Mouse (Mus musculus): Measurements from ENCODE around the gene Coq2.

The Coq2 gene

DNA sequence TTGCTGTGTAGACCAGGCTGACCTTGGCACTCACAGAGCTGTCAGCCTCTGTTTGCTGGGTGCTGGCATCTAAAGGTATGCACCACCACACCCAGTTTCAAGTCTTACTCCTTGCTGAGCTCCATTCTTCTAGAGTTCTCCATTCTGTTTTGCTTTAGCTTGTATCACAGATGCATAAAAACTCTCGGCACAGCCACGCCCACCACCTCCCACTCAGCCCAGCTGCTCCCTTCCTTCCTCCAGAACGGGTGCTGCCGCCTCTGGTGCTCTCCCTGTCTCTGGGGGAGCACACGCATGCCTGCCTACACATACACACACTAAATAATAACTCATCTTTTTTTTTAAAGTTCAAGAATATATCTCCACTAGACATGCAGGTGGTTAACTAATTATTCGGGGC, 16.5 kb downstream of the Coq2 start:
- DNase-seq = no peak

DNA sequence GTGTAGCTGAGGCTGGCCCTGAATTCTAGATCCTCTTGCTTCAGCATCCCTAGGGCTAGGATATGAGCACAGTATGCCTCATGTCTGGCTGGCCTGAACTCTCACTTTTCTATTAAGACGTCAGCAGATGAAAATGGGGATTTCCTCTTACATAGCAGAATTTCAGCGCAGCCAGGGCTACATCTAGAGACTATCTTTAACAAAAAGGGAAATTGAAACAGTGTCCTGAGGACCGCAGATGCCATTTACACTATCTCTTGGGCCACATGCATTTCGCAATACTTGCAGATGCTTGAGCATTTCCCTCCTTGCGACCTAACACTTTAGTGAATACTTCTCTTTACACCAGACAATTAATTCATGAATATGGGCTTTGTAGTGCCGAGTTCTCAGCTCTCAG, 18.6 kb downstream of the Coq2 start:
- DNase-seq = no peak

GRCm38 (mm10) chr5:100652327-100652726, 22.6 kb downstream of the Coq2 start:
- DNase-seq = no peak

- no peak for DNase-seq
Measured at GRCm38 (mm10) chr5:100651486-100651885, 23.5 kb downstream of the Coq2 start.

DNA sequence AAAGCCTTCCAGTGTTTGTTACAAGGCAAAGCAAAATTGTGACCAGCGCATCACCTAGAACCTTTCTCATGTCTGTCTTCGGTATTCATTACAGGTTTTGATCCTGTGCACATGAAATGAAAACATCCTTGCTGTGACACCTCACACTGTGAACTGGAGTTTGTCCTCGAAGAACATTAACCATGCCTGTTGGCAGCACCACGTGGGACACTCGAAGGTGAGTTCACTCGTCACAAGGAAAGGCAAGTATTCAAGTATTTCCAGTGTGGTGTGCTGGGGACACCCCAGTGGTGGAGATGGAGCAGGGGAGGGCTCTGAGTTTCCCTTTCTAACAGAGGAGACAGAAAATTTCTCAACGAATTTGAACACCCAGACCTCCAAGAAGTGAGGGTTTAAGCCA, 24.0 kb downstream of the Coq2 start:
- DNase-seq = no peak

- DNase-seq = peak; percentile 55
Measured at GRCm38 (mm10) chr5:100648546-100648945, 26.4 kb downstream of the Coq2 start.

DNA sequence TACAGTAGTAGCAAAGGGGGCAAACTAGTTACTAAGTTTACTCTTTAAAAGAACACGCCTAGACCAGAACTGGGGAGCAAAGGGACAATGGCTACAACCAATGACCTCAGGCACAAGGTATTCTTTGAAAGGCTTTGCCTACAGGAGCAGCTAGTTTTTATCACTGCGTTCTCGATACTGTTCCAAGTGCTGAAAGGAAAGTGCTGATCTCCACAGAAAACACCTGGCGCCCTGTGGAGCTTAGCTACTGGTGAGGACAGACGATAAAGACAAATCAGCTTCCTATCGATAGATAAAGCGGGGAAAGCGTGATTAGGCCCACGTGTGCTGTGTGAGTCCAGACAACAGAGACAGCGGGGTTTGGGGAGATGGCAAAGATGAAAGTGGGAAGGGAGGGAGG, 26.9 kb downstream of the Coq2 start:
- DNase-seq = peak; percentile 33

DNA sequence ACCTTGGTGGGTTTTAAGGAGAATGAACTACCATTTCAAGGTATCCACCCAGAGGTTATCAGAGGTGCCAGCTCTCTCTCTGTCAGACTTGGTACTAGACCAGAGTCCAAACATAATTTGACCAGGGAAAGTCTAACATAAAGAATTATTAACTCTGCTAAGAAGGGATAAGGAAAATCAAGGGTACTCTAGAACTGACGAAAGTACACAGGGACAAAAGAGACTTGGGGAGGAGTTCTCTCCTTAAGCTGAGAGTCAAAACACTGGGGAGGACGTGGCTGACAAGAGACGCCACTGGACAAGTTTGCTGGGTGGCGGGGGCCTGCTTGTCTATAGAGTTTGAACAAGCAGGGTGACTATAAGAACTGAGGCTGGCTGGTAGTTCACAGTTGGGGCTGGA, 28.4 kb downstream of the Coq2 start:
- DNase-seq = no peak

GRCm38 (mm10) chr5:100643991-100644535, 30.9 kb downstream of the Coq2 start:
- DNase-seq = peak; percentile 77

DNA sequence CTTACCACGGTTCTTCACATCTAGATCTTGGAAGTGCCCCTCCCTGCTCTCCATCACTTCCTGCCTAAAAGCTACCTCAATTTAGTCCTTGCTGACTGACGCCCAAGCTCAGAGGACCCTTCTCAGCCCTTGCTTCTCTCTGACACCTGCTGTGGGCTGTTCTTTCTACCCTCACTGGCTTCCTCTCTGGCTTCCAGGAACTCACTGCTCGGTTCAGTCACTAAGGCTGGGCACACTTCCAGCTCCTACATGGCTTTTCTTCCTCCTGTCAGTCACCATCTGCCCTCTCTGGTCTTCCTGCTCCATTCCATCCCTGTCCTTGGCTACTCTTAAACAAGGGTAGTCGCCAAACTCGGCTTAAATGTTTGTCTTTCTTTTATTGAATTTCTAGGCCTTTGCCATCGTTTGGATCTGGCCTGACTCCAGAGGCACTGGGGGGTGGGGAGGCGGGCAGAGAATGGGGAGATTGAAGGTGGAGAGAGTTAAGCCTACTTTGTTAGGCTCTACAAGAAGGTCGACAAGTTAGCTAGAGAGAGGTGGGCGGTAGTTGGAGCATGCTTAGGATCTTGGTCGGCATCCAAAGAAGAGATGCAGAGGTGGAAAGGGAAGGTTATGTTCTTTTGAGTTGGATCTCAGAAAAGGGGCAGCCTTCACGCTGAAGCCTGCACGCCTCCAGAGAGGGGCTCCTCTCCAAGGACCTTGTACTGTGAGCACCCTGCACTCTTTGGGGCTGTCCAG, 31.5 kb downstream of the Coq2 start:
- DNase-seq = no peak

GRCm38 (mm10) chr5:100642316-100642715, 32.6 kb downstream of the Coq2 start:
- no peak for DNase-seq

DNA sequence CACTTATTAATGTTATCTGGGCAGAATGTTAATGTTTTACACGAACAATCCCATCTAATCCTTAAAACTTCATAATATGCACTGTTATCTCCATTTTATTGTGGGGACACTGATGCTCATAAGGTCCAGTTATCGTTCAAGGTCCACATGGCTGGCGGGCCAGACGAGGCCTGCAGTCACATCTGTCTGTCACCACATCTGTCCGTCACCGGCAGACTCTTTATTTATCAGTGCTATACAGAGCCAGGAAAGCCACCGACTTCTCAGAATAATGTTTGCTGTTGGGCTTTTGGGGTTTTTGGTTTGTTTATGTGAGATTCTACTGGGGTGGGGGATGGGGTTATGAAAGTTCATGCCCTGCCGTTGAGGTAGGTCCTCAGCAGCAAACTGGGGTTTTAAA, 36.5 kb downstream of the Coq2 start:
- DNase-seq = peak; percentile 85

DNA sequence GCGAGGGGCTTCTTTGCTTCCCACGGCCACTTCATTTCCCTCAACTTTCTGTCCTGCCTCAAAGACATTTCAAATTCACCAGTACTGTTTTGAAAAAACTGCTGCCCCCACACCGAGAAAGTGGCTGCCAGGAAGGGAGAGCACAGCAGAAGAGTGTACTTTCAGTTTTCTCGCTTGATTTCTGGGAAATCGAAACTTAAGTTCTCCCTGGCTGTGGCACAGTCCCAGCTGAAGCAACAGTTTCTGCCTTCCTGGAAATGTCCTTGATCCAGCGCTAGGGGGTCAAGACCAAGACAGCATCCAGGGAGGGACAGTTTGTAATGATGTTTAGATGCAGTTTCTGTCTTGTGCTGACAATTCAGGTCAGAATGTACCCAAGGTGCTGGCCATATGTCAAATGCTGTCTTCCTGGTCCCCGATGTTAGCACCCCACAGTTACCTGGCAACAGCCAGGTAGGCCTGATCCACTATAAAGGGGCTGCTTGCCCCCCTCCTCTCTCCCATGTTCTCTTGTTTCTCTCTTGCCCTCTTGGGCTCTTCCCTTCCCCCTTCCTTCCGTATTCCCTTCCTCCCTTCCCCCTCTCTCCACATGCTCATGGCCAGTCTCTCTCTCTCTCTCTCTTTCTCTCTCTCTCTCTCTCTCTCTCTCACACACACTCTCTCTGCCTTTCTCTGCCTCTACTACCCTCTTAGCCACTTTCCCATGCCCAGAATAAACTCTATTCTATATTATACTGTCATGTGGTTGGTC, 38.0 kb downstream of the Coq2 start:
- DNase-seq = no peak

GRCm38 (mm10) chr5:100635908-100636307, 39.0 kb downstream of the Coq2 start:
- DNase-seq = peak; percentile 73

- DNase-seq = peak; percentile 46
Measured at GRCm38 (mm10) chr5:100634885-100635478, 40.0 kb downstream of the Coq2 start.

GRCm38 (mm10) chr5:100632540-100633129, 42.3 kb downstream of the Coq2 start:
- no peak for DNase-seq

GRCm38 (mm10) chr5:100628807-100629206, 46.1 kb downstream of the Coq2 start:
- peak; percentile 55 for DNase-seq

- peak; percentile 2 for DNase-seq
Measured at GRCm38 (mm10) chr5:100626526-100626925, 48.4 kb downstream of the Coq2 start.

- DNase-seq = no peak
Measured at GRCm38 (mm10) chr5:100624743-100625360, 50.1 kb downstream of the Coq2 start.

GRCm38 (mm10) chr5:100622509-100623163, 52.3 kb downstream of the Coq2 start:
- DNase-seq = no peak

- no peak for DNase-seq
Measured at GRCm38 (mm10) chr5:100621876-100622508, 52.9 kb downstream of the Coq2 start.

DNA sequence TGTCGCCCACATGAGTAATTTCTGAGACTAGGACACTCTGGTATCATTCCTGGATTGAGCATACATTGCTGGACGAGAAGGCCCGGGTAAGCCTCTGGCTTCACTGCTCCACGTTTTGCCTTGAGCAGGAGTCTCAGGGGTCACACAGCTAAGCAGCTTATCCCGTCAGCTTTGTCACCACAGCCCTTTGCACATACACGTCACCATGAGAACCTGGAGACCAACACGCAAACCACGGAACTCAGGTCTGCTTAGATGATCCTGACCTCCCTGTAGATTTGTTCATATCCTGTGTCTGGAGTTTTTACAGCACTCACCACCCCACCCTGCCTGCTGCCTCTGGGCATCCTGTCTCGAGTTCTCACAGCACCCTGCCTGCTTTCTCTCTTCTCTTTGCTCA, 54.0 kb downstream of the Coq2 start:
- DNase-seq = no peak
